Mouse (Mus musculus) kidney, postnatal 10 days (tissue): ENCODE results near the gene Ucp2.

Experiments used
- DNase-seq: peaks from one replicate; pipeline ENCODE4 v3.0.0; 2021; ENCODE audit warnings: mixed read lengths

The Ucp2 gene

DNA sequence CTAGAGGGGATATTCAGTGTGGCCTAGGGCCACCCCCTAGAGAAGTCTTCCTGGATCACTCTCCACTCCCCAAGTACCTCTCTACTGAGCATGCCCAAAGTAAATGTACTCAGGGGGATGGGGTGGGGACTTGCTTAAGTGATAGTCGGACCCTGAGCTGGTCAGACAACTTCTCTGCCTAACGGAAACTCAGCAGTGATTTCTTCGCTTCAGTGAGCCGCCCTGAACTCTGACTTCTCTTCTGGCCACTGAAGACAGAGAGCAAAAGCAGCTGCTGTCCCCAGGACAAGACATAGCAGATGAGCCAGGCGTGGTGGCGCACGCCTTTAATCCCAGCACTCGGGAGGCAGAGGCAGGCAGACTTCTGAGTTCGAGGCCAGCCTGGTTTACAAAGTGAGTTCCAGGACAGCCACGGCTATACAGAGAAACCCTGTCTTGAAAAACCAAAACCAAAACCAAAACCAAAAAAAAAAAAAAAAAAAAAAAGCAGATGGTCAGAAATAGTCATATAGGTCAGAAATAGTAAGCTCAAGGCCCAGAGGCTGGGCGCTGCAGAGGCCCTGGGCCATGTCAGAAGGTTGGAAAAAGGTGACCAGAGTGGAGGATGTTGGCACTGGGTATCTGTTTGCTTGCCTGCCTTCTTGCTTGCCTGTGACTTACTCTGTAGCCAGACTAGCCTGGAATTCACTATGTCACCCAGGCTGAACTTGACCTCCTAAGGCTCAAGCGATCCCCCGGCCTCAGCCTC lies 11.8 kb downstream of the Ucp2 start:
- DNase-seq = no peak

DNA sequence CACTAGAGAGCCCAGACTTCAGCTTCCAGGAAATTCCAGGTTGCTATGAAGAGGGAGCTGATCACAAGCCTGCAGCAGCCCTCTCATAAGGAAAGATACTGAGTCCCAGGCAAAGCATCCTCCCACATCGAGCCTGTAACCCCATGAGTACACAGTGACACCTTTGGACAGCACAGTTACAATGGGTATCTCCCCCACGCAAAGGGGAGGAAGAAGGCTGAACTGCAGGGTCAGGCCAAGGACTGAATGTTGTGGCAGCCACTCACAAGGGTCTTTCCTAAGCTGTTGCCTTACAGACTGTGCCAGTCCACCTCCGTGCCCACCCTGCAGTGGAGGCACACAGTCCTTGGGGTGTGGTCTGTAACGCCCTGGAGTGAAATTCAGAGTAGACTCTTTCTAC lies 13.4 kb downstream of the Ucp2 start:
- no peak for DNase-seq

DNA sequence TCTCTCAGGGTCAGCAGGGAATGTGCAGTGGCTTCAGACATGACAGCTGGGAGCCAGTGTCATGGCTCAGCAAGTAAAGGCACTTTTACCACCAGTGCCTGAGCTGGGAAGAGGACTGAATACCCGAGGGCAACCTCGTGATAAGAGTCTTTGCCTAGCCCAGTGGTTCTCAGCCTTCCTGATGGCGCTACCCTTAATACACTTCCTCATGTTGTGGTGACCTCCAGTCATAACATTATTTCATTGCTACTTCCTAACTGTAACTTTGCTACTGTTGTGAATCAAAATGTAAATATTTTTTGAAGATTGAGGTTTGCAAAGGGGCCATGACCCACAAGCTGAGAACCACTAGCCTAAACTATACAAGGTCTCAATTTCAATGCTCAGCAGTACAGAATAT lies 15.5 kb downstream of the Ucp2 start:
- no peak for DNase-seq

DNA sequence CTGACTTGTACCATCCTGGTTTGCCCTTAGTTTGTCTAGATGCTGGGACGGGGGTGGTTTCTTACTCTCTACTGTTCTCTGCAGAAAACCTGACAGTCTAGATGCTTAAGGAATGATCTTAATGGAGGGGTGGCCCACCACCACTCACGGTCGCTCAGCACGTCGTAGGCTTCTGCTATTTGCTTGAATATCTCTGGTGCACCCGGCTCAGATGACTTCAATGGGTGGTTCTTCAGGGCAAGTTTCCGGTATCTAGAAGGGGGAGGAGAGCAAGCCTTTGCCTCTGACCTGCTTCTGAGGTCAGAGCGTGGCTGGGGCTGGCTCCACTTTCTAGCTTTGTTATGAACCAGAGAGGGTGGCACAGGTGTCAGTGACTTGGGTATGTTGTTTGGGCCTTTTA lies 18.5 kb downstream of the Ucp2 start:
- no peak for DNase-seq

DNA sequence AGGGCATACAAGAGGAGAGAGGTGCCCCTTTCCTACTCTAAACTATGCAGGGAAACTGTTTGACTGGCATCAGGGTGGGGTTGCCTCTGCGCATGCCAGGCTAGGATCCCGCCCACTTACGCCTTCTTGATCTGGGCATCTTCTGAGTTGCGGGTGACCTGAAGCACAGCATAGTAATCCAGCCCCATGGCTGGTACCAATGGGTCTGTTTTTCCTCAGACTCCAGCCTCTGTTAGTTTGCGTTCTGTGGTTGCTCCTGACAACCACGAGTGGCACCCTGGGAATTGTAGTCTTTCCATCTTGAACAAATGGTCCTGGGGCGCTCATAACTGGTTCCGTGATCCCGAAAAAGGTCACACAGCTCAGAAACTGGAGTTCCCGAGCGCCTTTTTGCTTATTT lies 21.4 kb downstream of the Ucp2 start, which contains the start of gene Dnajb13:
Gene Dnajb13 (minus strand): TSS at position 388 of the 400 bp plus-strand sequence.
- no peak for DNase-seq

DNA sequence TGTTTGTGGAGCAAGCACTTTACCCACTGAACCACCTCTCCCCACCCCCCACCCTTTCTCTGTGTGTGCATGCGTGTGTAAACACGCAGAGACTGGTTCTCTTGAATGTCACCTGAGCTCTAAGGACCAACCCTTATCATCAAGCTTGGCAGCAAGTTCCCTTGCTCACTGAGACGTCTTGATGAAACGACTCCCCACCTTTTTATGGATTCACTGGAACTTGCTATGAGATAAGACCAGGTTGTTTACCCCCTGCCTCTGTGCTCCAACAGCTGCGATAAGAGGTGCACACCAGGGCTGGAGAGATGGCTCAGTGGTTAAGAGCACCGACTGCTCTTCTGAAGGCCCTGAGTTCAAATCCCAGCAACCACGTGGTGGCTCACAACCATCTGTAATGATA lies 27.1 kb downstream of the Ucp2 start:
- no peak for DNase-seq

DNA sequence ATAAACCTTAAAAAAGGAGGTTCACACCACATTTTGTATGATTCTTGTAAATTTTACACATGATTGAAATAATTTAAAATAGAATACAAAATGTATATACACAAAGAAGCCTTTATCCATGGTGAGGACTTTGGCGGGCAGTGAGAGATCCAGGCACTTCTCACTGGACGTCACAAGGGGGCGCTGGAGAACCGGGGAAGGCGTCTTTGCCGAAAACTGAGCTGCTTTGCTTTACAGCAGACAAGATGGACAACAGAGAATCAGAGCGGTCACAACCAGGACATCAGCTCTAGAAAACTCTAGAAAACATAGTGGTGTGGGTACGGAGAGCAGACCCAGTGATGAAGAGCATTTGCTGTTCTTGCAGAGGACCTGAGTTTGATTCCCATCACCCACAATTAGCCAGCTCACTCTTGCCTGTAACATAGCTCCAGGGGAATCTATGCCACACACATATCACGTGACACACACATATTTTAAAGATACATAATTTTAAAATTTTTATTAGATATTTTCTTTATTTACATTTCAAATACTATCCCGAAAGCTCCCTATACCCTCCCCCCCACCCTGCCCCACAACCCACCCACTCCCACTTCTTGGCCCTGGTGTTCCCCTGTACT lies 27.6 kb downstream of the Ucp2 start:
- DNase-seq = peak; percentile 87

DNA sequence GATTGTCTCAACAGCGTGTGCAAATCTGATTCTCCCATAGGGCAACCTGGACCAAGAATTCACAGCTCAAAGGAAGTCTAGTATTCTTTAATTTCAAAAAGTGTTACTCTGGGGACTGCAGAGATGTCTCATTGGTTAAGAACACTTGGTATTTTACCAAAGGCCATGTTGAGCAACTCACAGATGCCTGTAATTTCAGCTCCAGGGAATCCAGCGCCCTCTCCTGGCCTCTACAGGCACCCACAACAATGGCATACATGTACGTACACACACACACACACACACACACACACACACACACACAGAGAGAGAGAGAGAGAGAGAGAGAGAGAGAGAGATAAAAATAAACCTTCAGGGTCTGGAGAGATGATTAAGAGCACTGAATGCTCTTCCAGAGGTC lies 29.1 kb downstream of the Ucp2 start:
- DNase-seq = no peak

DNA sequence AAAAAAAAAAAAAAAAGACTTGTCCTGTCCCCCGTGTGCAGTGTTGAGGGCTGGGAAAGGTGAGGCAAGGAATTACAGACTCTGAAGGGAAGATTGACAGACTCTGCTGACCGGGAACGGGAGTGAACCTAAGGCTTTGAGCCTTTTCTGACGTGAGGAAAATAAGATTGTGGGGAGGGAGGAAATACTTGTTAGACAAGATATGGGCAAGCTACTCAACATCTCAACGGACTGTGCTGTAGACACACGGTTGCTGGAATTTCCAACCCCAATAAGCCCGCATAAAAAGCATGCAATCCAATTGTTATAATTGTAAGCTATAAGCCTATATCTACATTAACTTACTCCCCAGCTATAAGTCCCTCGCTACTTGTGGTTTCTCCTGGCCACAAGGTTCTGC lies 31.5 kb downstream of the Ucp2 start:
- DNase-seq = no peak

DNA sequence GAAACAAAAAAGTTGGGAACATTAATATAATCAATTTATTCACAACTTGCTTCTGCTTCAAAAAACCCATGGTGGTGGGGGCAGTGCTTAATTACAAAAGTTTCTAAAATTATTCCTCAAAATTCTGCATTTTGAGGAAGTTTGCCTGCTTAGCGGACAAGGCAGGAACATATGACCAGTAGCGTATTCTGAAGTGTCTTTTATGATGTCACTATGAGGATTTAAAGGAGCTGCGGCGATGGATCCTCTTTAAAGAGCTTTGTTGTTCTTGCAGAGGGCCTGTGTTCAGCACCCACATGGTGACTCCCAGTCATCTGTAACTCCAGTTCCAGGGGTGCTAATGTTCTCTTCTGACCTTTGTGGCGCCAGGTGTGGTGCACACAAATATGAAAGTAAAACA lies 37.6 kb downstream of the Ucp2 start:
- no peak for DNase-seq

DNA sequence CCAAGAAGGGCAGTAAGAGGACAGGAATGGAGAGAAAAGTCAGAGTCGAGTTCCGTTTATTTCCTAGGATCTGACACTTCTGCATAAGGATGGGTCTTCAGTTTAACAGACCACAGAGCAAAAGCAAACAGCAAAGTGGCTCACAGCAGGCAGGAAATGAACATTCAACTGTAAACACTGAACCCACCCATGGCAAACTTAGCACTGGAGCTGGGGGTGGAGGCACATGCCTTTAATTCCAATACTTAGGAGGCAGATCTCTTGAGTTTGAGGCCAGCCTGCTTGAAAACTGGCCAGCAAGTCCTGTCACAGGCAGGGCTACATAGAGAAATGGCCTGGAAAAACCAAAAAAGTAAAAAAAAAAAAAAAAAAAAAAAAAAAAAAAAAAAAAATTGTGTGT lies 40.4 kb downstream of the Ucp2 start:
- DNase-seq = no peak

DNA sequence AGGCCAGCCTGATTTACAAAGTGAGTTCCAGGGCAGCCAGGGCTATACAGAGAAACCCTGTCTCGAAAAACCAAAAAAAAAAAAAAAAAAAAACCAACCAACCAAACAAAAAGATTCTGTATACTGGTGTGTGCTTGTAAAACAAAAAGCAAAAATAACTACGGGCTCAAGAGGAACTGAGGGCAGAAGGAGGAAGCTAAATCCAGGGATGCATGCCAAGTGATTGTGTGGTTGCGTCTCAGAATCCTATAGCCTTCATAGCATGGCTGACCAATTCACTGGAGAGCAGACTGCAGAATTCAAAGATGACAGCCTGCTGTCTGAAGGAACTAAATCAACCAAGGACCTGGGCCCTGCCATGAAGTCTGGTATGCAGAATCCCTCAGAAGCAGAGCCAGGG lies 41.1 kb downstream of the Ucp2 start:
- no peak for DNase-seq

DNA sequence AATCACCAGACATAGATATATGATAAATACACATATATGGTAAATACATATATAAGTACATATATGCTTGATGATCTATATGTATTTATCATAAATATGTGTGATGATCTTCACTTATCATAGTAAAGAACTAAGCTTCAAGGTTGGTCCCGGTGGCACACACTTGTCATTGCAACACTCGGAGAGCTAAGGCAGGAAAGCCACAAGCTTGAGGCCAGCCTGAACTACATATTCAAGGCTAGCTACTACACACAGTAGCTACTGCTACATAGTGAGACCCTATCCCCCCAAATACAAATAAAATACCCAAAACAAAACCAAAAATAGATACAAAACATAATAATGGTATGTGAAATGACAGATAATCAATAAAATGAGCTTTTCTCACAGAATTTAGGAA lies 42.7 kb downstream of the Ucp2 start:
- no peak for DNase-seq

DNA sequence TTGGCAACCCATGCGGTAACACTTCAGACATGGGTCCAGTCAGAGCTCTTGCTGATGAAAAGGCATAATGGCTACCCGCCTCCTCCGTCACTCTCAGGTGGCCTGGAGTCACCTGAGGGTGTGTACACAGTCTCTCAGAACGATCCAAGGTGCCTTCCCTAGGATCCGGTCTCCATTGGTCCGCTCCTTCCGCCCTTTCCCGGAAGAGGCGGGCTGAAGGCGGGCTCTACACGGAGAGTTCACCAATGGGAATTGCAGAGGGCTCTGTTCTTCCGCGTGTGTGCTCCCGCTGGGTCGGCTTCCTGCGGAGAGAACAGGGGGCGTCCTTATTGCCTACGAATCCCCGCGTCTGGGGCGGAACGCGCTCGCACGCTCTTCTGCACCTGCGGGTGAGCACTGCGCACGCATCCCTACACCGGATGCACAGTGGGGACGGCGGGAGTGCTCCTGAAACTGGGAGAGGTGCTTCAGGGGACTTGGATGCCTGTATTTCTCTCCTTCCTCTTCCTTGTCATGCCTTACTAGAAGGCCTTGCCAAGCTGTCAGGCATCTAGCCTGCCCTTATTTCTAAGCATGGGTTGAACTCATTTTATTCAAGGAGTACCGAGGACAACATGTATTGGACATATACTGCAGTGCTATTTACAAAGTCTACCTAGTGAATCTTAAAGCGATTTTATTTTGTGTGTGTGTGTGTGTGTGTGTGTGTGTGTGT lies 43.8 kb downstream of the Ucp2 start, which contains the start of gene Coa4:
Gene Coa4 (plus strand): TSS at position 268 of the 715 bp plus-strand sequence.
- peak; percentile 90 for DNase-seq

DNA sequence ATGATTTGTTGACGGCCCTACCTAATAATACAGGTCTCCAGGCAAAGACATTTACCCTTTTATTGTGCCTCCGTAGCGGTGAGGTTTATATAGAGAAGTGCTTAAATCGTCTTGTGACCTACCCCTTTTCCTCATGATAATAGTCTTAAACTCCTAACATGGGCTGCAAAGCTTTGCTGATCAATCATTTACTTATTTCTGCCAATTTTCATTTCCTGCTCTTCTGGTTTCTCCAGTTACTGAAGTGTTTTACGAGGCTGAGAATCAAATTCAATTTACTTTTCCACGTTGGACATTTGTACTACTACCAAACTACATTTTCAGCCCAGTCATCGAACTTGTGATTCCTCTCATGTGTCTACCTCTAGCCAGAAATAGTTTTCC lies 44.4 kb downstream of the Ucp2 start:
- no peak for DNase-seq

DNA sequence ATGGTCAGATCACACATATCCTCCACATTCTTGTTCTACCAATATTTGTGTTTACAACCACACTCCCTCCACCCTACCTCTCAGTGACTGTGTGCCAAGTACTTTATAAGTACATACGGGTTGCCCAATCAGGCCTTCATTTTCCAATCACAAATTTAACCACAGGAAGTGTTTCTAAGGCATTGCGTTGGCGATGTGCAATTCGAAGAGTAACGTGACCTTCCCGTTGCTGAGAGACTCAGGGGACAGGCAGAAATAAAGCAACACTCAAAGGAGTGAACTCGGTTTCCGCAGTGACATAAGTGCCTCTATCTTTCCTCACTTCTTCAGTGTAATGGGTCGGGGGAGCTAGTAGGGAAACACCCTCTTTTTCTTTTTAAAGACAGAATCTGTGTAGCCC lies 46.4 kb downstream of the Ucp2 start:
- DNase-seq = no peak

DNA sequence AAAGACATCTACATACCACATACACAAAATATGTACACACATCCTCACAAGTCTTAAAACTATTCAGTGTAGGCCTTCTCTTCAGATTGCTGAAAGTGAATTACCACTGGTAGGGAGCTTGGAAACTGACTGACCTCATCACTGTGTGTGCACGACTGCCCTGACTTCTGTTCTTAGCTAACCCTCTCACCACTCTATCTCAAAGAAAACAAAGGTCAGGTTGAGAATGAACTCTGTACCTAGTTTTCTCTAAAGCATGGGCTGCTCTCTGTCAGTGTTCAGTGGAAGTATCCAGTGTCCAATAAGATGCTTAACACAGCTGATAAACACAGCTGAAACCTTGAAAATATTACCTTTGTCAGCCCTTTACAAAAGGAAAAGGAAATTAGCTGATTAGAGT lies 51.3 kb downstream of the Ucp2 start:
- no peak for DNase-seq

DNA sequence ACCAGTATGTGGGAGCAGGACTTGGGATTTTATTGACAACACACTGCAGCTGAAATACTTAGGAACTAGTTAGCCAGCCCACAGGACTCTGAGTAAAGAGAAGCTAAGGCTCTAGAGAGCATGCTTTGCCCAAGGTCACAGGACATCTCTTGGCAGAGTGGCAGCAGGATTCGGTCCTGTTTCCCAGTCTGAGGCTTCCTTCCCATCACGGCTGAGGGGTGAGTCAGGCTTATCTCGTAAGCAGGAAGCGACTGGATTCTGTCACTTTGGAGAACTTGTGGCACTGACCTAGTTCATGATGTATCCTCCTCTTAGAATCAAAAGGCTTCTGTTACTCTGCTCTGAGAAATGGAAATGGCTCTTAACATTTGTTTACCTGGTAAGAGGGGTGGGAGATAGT lies 54.5 kb downstream of the Ucp2 start:
- DNase-seq = no peak

DNA sequence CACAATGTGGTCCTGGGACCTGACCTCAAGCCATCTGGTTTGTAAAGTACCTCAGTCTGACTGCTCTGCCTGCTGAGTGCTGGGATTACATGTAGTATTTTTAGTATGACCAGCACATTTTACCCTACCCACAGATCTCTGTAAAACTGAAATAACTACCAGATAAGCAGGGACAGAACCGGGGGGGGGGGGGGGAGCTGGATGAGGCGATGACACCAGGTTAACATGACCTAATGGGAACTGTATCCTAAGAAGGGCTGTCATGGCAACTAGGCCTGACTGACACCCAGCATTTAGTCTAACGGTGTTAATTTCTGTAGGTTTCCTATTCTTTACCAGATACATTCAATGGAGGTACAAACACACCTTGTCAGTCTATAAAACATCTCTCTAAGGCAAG lies 56.7 kb downstream of the Ucp2 start:
- no peak for DNase-seq

DNA sequence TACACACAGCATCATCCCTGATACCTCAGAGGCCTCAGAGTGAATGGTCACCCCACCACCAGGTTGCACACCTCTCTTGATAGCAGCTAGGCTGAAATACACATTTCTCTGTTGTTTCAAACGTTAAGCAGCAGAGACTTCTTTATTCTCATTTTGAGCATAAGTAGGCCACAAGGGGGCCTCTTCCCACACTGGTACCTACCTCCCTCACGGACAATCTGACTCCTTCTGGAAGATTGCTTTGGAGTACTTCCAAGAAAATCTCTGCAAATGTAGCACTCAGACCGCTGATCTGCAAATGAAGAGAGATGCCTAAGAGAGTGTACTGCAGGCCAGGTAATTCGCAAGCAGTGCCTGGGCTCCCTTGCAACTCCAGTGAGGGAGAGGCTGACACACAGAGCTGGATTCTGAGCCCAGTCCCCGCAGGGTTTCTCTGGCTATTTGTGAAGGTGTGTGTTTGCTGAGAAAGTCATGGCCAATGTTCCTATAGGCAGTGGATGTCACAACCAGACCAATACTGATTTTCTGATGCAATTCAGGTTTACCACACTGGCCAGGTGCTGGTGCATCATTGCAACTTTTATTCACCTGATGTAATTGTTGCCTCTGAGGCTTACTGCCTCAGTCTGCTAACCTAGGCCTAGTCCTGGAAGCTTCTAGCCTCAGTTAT lies 57.3 kb downstream of the Ucp2 start:
- peak; percentile 58 for DNase-seq
